Mouse (Mus musculus) ZHBTc4 (cell line): ENCODE measurements around the gene Gm10840.
"Not testable (repeated sequence)": the region's sequence is repeated elsewhere in the genome, so short reads cannot be mapped to it uniquely, and the experiment has no call there.

ENCODE experiments used
- DNase-seq: peaks from one replicate; pipeline ENCODE4 v3.0.0-alpha.2; 2011; ENCODE audit warnings: low read depth, low spot score

The Gm10840 gene

GRCm38 (mm10) chr11:106160841-106161721 is at the start of gene Gm10840, which contains the start of gene Limd2:
TSS of gene Gm10840 (plus strand) at chr11:106160850.
TSS of gene Limd2 (minus strand) at chr11:106160860.
- peak; percentile 64 for DNase-seq

- DNase-seq: no peak
These were observed 49.0 kb upstream of the Gm10840 start for GRCm38 (mm10) chr11:106111688-106112087.

GRCm38 (mm10) chr11:106122221-106122620 is 38.4 kb upstream of the Gm10840 start:
- no peak for DNase-seq

- no peak for DNase-seq
These were observed 37.9 kb upstream of the Gm10840 start for GRCm38 (mm10) chr11:106122736-106123135.

DNA sequence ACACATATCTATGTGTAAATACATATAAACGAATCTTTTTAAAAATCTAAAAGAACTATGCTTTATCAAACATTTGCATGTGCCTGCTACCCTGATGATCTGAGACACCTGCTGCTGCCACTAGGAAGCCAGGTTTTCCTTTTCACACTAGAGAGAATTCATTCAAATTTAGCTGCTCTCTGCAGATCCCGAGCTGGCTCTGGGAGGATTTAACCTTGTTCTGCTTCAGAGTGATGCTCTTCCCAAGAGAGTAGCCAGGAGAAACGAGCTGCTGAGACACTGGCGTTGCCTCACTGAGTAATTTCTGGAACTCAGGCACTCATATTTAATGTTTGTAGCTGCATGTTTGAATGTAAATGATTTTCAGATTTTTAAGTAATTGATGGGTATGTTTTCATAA is 35.9 kb upstream of the Gm10840 start:
- DNase-seq: no peak

DNA sequence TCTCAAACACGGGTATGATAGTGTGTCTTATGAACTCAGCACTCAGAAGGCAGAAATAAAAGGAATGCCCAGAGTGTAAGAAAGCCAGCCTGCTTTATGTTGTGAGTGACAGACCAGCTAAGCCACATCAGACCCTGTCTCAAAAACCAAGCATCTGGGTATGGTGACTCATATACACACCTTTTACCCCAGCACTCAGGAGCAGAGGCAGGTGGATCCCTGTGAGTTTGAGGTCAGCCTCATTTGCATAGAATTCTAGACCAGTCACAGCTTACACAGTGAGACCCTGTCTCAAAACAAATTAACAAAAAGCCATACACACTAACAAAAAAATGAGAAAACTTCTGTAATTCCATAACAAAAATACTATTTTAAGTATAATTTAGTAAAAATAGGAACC is 34.8 kb upstream of the Gm10840 start:
- DNase-seq: no peak

- not testable (repeated sequence) for DNase-seq
These were observed 33.8 kb upstream of the Gm10840 start for GRCm38 (mm10) chr11:106126727-106127373.

GRCm38 (mm10) chr11:106129477-106129876 is 31.2 kb upstream of the Gm10840 start:
- no peak for DNase-seq

DNA sequence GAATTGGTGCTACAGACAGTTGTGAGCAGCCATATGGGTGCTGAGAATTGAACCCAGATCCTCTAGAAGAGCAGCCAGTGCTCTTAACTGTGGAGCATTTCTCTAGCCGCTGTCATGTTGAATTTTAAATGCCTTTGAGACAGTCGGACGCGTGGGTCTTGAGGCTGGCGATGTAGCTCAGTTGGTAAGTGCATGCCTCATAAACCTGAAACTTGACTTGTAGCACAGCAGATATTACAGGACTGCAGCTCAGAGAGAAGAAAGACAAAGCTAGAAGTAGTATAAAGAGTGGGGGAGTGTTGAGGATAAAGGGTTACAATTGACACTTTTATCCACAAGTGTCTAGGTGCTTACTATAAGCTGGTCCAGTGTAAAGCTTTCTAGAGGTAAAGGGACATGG is 28.1 kb upstream of the Gm10840 start:
- DNase-seq: no peak

DNA sequence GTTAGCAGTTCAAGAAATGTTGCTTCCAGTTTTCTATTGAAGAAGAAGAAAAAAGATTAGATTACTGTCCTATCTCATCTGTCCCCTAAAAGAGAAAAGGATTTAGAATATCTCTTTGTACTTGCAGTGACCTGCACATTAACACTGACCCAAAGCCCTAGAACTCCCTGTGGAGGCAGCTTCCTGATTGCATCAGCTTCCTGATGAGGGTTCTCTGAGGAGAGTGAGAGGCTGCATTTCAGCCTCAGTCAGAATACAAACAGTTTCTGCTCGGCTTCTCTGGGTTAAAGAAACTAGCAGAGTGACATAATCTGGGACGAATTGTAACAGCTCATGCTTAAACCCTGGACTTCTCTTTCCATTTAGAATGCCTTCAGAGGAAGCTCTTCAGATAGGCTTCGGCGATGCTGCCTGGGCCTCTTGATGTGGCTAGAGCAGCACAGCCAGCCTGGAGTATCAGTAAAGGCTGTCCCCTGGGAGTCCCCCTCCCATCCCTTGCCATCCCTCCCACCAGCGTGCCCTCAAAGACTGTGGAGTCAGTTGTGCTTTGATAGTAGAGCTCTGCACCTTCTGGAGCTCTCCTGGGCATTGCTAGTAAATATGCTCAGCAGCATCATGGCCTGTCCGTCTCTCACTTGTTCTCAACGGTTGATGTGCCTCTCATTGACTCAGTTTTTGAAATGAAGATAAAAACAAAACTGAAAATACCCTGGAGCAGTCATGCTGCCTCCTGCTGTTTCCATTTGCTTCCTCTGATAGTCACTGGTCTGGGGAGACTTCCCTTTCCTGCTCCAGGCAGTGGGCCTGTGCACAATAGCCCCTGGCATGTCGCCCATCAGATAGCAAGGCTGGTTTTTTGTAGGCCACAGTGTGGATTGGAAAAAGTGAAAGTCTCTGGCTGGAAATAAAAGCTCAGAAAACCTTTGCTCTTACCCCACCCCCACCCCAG is 25.8 kb upstream of the Gm10840 start:
- DNase-seq: peak; percentile 45

DNA sequence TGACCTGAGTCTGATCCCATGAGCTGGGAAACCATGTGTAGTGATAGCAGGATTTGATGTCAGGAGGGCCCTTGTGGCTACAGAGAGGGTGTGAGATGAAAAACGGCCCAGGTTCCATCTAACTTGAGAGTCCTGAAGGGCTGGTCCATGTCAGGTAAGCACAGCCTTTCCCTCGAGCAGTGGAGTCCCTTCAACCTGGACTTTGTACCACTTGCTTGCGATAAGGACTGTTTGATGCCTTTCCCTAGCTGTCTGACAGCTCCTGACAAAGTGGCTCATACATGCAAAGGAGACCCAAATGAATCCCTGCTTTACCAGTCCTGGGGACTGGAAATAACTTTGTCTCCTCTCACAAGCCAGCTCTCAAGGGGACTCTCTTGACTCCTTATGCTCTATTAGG is 9.4 kb upstream of the Gm10840 start:
- DNase-seq: no peak

DNA sequence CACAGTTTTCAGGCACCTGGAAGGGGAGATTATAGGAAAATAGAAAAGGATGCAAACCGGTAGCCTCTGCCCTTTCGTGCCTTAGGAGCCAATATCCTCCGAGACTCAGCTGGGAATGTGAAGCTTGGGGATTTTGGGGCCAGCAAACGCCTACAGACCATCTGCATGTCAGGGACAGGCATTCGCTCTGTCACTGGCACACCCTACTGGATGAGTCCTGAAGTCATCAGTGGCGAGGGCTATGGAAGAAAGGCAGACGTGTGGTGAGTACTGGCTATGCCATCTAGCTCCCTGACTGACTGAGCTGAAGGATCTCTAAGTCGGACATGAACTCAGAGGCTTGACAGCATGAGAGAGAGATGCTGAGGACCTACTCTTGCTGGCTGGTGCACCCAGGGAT is 8.5 kb upstream of the Gm10840 start:
- no peak for DNase-seq

DNA sequence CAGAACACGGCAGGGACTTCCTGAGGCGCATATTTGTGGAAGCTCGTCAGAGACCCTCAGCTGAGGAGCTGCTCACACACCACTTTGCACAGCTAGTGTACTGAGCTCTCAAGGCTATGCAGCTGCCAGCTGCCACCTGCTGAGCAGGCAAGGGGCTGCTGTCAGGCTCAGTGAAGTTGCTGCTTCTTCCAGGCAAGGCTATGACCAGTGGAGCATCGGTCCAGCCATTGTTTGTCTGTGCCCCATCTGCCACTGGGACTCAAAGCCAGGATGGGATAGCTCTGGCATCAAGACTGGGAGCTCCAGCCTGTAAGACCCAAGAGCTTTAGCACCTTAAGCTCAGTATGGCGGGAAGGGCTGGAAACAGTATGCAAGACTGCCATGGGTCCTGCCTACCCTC is 6.6 kb upstream of the Gm10840 start:
- DNase-seq: no peak

- no peak for DNase-seq
These were observed 5.9 kb upstream of the Gm10840 start for GRCm38 (mm10) chr11:106154770-106155169.

GRCm38 (mm10) chr11:106155761-106156160 is 4.9 kb upstream of the Gm10840 start:
- DNase-seq: no peak

- no peak for DNase-seq
These were observed 4.4 kb upstream of the Gm10840 start for GRCm38 (mm10) chr11:106156257-106156656.

DNA sequence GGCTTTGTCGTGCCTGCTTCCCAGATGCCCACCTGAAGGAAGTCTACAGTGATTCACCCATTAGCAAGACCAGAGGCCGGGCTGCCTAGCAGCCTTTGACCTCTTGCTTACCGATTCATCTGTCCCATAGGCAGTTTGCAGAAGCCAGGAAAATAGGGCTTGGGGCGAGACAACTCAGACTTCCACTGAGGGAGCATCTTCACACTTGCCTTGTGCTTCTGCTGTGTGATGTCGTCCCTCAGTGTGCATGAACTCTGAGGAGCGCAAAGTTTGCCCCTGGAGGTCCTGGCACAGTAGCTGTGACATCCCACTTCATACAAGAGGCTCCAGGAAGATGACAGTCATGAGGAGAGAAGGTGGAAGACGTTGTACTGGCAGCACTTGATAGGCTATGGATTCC is 3.5 kb upstream of the Gm10840 start:
- DNase-seq: no peak

DNA sequence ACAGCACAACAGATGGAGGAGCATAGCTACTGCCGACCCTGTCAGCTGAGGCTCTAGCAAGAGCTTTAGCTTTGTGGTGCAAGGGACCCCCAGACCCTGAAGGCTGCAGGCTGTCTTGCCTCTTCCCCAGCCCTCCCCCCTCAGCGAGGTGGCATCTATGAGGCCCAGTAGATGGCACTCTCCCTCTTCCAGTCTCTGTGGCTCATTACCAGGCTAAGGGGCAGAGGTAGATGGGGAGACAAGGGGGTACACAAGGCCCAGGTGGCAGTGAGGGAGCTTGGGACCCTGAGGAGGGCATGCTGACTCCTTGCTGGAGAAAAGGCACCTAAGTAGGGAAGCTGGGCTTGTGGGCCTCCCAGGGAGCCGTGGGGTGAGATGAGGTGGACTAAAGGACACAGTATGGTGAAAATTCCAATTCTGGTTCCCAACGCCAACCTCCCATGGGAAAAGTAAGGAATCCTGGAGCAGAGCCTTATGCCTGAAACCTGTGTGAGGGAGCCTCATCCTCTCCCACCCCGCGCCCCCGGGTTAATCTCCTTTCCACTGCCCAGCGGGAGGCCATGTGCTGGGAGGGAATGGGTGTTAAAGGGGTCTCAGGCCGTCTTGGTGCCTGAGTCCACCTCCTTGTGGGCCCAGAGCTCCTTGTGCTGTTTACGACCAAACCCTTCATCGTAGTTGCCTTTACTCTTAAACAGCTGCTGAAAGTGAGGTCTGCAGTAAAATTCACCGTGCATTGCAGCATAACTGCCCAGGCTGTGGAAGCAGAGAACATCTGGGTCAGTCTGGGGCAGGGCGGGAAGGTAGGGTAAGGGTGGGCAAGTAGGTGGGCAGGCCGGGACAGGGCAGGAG is 2.3 kb upstream of the Gm10840 start:
- no peak for DNase-seq

- DNase-seq: peak; percentile 15
These were observed 1.8 kb upstream of the Gm10840 start for GRCm38 (mm10) chr11:106158930-106159215.

GRCm38 (mm10) chr11:106159216-106159920 is 1.3 kb upstream of the Gm10840 start:
- DNase-seq: peak; percentile 22
